Mouse (Mus musculus): Measurements from ENCODE around the gene Rin2.

- no peak for TF ChIP-seq RAD21 (IDR thresholded peaks at IDR 0.05; ENCODE audit: low read depth, low read length)
- TF ChIP-seq MAZ (IDR thresholded peaks at IDR 0.05; ENCODE audit: low read depth, low read length): no peak
- no peak for TF ChIP-seq POLR2A (IDR thresholded peaks at IDR 0.05; ENCODE audit: low read depth, low read length)
- TF ChIP-seq CTCF (conservative IDR thresholded peaks at IDR 0.05 in 1 of 2, IDR thresholded peaks at IDR 0.05 in 1 of 2; ENCODE audit: low read depth in 2 of 2, low read length in 2 of 2): no peak
- TF ChIP-seq TCF12 (IDR thresholded peaks at IDR 0.05; ENCODE audit: low read depth, low read length): no peak
These were observed 86.4 kb downstream of the Rin2 start for GRCm38 (mm10) chr2:145761436-145761835.
